Mouse (Mus musculus) bone marrow macrophage, adult 2 months (primary cell): ENCODE measurements around the gene Arnt2.

ENCODE experiments used
- CTCF ChIP-seq: IDR thresholded peaks from 2 replicates; pipeline ENCODE4 v1.5.1; 2012; ENCODE audit warnings: low read depth, mild to moderate bottlenecking, low read length, moderate library complexity
- POLR2A ChIP-seq: IDR thresholded peaks from 2 replicates; pipeline ENCODE4 v1.6.1; 2012; ENCODE audit warnings: mild to moderate bottlenecking, low read depth, low read length, borderline replicate concordance

DNA sequence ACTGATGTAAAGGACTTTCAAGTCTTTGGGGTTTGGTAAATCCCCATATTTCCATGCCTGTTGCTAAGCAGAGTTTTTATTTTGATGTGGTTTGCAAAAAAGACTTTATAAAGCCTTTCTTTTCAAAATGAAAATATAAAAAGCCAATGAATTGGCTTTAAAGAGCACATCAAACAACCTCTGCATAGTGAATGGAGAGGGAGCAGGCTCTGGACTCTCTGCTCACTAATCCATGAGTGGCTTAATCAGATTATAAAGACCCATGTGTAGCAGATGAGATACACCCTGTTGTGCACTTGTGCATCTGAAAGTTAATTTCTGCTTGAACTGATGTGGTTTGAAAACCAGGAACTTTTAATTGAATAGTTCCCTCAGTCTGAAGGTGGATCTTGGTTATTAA is 38.5 kb upstream of the Arnt2 start:
- TF ChIP-seq CTCF: no peak
- no peak for TF ChIP-seq POLR2A
